Mouse (Mus musculus) liver, adult 2 months (tissue): Measurements from ENCODE around the gene Akr1c19.
"Not testable (repeated sequence)": the region's sequence is repeated elsewhere in the genome, so short reads cannot be mapped to it uniquely, and the experiment has no call there.

ENCODE experiments used
- CTCF ChIP-seq: fragments of 200-500 bp; IDR thresholded peaks from 2 replicates; pipeline ENCODE4 v1.5.1; 2011; ENCODE audit warnings: low read depth, low read length, control low read depth
- POLR2A ChIP-seq: fragments of 200-500 bp; IDR thresholded peaks from 2 replicates; pipeline ENCODE4 v1.6.1; 2011; ENCODE audit warnings: low read length, control low read depth; ENCODE audit not compliant: insufficient read depth; ENCODE audit errors: extremely low read depth

DNA sequence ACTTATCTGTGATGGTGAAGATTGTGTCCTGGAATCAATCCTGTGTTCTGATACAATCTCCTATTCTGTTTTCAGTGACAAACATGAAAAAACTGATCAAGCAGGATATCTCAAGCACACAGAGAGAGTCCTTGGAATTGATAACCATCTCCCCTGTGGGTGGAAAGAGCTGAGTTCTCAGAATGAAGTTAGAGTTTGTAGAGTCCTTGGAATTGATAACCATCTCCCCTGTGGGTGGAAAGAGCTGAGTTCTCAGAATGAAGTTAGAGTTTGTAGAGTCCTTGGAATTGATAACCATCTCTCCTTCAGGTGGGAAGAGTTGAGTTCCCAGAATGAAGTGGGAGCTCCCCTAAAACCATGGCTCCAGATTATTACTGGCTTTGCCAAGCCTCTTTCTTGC, 28.4 kb downstream of the Akr1c19 start:
- not testable (repeated sequence) for TF ChIP-seq CTCF, POLR2A
